Mouse (Mus musculus): ENCODE measurements around the gene Helq. TPM values are rescaled to one million over a fixed set of nuclear protein-coding genes. Genes with fewer than 3 reads are reported as not detected.

Helq gene
- total and polyA plus RNA-seq, 3 experiments: 22.7 to 32.2 TPM; not detected in 1

GRCm38 (mm10) chr5:100820483-100821184, 22.2 kb upstream of the Helq start, which contains the start of gene Abraxas1 (continued):
- TF ChIP-seq E2F4 (IDR thresholded peaks at IDR 0.05; ENCODE audit: borderline replicate concordance, low read depth, low read length): no peak; the same call in 1 of the 2 replicates
- TF ChIP-seq NELFE (IDR thresholded peaks at IDR 0.05; ENCODE audit: low read depth, low read length): peak; percentile 99
- peak; percentile 76; the same call in 1 of the 2 replicates for TF ChIP-seq MAZ (IDR thresholded peaks at IDR 0.05; ENCODE audit: low read depth, low read length)
- TF ChIP-seq ZNF384 (IDR thresholded peaks at IDR 0.05; ENCODE audit: low read depth, low read length): no peak

GRCm38 (mm10) chr5:100819568-100820480, 21.4 kb upstream of the Helq start:
- peak overlapping the region; percentile 92 to 98 for H3K4me3 ChIP-seq (ENCODE audit: control insufficient read depth in 1 of 2, insufficient read depth in 1 of 2, low read depth in 2 of 2, low read length in 2 of 2)
- DNase-seq (ENCODE audit: low read depth, low spot score): peak; percentile 86
- H3K9me3 ChIP-seq (replicated peaks; ENCODE audit: insufficient read depth, low read length): no peaks in the 10 kb centered on the region
- no peaks in the 10 kb centered on the region for H3K27me3 ChIP-seq (ENCODE audit: control insufficient read depth in 1 of 2, insufficient read depth in 2 of 2, low read length in 2 of 2)
- H3K36me3 ChIP-seq (ENCODE audit: control insufficient read depth in 1 of 2, insufficient read depth in 2 of 2, low read length in 2 of 2): peaks cover 8 to 12% of the 10 kb centered on the region in 2 experiments
- H3K79me2 ChIP-seq (ENCODE audit: control insufficient read depth, insufficient read depth, low read length, poor library complexity): peaks cover 12% of the 10 kb centered on the region
- H3K9ac ChIP-seq (ENCODE audit: control insufficient read depth, low read depth, low read length, poor library complexity, severe bottlenecking): peak overlapping the region; percentile 100
- H3K4me1 ChIP-seq (ENCODE audit: control insufficient read depth in 1 of 2, insufficient read depth in 2 of 2, low read length in 2 of 2): peaks cover 0 to 3% of the 10 kb centered on the region in 2 experiments; a peak in 1 of 4 replicates
- peak; percentile 36 to 64 (median 41) for TF ChIP-seq CTCF (IDR thresholded peaks at IDR 0.05 in 2 of 3, conservative IDR thresholded peaks at IDR 0.05 in 1 of 3; ENCODE audit: control insufficient read depth in 1 of 3, insufficient read depth in 1 of 3, low read depth in 2 of 3, low read length in 3 of 3, poor library complexity in 1 of 3, severe bottlenecking in 1 of 3)
- TF ChIP-seq MYC (IDR thresholded peaks at IDR 0.05; ENCODE audit: low read depth, low read length): peak; percentile 83
- no peak for TF ChIP-seq TBP (IDR thresholded peaks at IDR 0.05; ENCODE audit: low read depth, low read length)
- TF ChIP-seq GATA1 (IDR thresholded peaks at IDR 0.05; ENCODE audit: low read depth, low read length): peak; percentile 56
- TF ChIP-seq TCF12 (IDR thresholded peaks at IDR 0.05; ENCODE audit: low read depth, low read length): no peak
- TF ChIP-seq MAX (IDR thresholded peaks at IDR 0.05; ENCODE audit: low read length): peak; percentile 75
- peak; percentile 16; the same call in 1 of the 2 replicates for TF ChIP-seq SIN3A (IDR thresholded peaks at IDR 0.05; ENCODE audit: low read length)
- TF ChIP-seq MXI1 (IDR thresholded peaks at IDR 0.05; ENCODE audit: low read depth, low read length): peak; percentile 91
- TF ChIP-seq ZNF384 (IDR thresholded peaks at IDR 0.05; ENCODE audit: low read depth, low read length): peak; percentile 32; the same call in 1 of the 2 replicates
- TF ChIP-seq CHD1 (IDR thresholded peaks at IDR 0.05; ENCODE audit: low read depth, low read length): 0 out of 2 replicates have a peak, but pooled peaks have one; percentile 1
- no peak for TF ChIP-seq ELF1 (IDR thresholded peaks at IDR 0.05; ENCODE audit: low read depth, low read length)
- TF ChIP-seq RAD21 (IDR thresholded peaks at IDR 0.05; ENCODE audit: low read depth, low read length): peak; percentile 35
- 0 out of 2 replicates have a peak, but pooled peaks have one; percentile 13 for TF ChIP-seq ETS1 (IDR thresholded peaks at IDR 0.05; ENCODE audit: low read depth, low read length)
- no peak for TF ChIP-seq POLR2AphosphoS5 (IDR thresholded peaks at IDR 0.05; ENCODE audit: borderline replicate concordance, low read depth, low read length)
- peak; percentile 38 for TF ChIP-seq SMC3 (IDR thresholded peaks at IDR 0.05; ENCODE audit: low read depth, low read length)
- peak overlapping the region; percentile 88 for H3K27ac ChIP-seq (ENCODE audit: control insufficient read depth, low read depth, low read length)
